Mouse (Mus musculus) left cerebral cortex, postnatal 36 days (tissue): ENCODE data around the gene Orai1. TPM values are rescaled to one million over a fixed set of nuclear protein-coding genes. Genes with fewer than 3 reads are reported as not detected.

Source experiments
- DNase-seq, 2 experiments: peaks; one replicate each; pipeline ENCODE4 v3.0.0; 2021 to 2022; ENCODE audit warnings: low spot score in 2 of 2, mixed read lengths in 1 of 2
- intact Hi-C: fragments of 180-260 bp; cut with DNase I; formaldehyde crosslinking; loops from one replicate; pipeline ENCODE4 v1.15.1; 2025
- total RNA-seq, 2 experiments: library from RNA; stranded (reverse); gene quantifications; 2 replicates each; pipeline ENCODE4 v1.2.3; 2021

Orai1 gene
- total RNA-seq, 2 experiments from 2014 or later, result 7.0 to 7.9 TPM

GRCm38 (mm10) chr5:123024965-123025573 is 10.2 kb downstream of the Orai1 start:
- intact Hi-C loops, result no loop called here
- no peak for DNase-seq

- intact Hi-C loops, result no loop called here
- DNase-seq, result no peak
Measured at GRCm38 (mm10) chr5:123026414-123026813, 11.5 kb downstream of the Orai1 start.

GRCm38 (mm10) chr5:123027436-123027835 is 12.6 kb downstream of the Orai1 start:
- intact Hi-C loops, result no loop called here

GRCm38 (mm10) chr5:123029729-123030128 is 14.9 kb downstream of the Orai1 start:
- intact Hi-C loops, result no loop called here
- DNase-seq, result no peak

More at GRCm38 (mm10) chr5:123027436-123027835, 12.6 kb downstream of the Orai1 start:
- no peak for DNase-seq

- intact Hi-C loops, result no loop called here
- DNase-seq, result no peak
Measured at GRCm38 (mm10) chr5:123031312-123031711, 16.4 kb downstream of the Orai1 start.

GRCm38 (mm10) chr5:123033646-123034160 is 18.8 kb downstream of the Orai1 start:
- no peak for DNase-seq
- intact Hi-C loops, result no loop called here

- DNase-seq, result no peak
- intact Hi-C loops, result no loop called here
Measured at GRCm38 (mm10) chr5:123035089-123035488, 20.2 kb downstream of the Orai1 start.

- intact Hi-C loops, result no loop called here
- no peak for DNase-seq
Measured at GRCm38 (mm10) chr5:123035564-123035963, 20.7 kb downstream of the Orai1 start.

- intact Hi-C loops, result no loop called here
- no peak for DNase-seq
Measured at GRCm38 (mm10) chr5:123038115-123038514, 23.2 kb downstream of the Orai1 start.

- intact Hi-C loops, result no loop called here
- no peak for DNase-seq
Measured at GRCm38 (mm10) chr5:123039120-123039752, 24.4 kb downstream of the Orai1 start.

- intact Hi-C loops, result no loop called here
- no peak for DNase-seq
Measured at GRCm38 (mm10) chr5:123040796-123041195, 25.9 kb downstream of the Orai1 start.

- intact Hi-C loops, result no loop called here
Measured at GRCm38 (mm10) chr5:123043856-123044255, 29.0 kb downstream of the Orai1 start.

GRCm38 (mm10) chr5:123045561-123046295 is 30.9 kb downstream of the Orai1 start:
- intact Hi-C loops, result loop anchor here (5.0 kb wide), 2 partner anchors 33 to 118 kb away; no protein-coding TSS in a partner anchor
- DNase-seq, result peak in 1 of 2 experiments; percentile 44

More at GRCm38 (mm10) chr5:123043856-123044255, 29.0 kb downstream of the Orai1 start:
- DNase-seq, result no peak

- DNase-seq, result no peak
- intact Hi-C loops, result loop anchor here (5.0 kb wide), 2 partner anchors 35 to 120 kb away; no protein-coding TSS in a partner anchor
Measured at GRCm38 (mm10) chr5:123046916-123047315, 32.0 kb downstream of the Orai1 start, which contains the start of gene Morn3. Gene Morn3, minus strand, starts transcription at chr5:123047016.

GRCm38 (mm10) chr5:123049271-123049670 is 34.4 kb downstream of the Orai1 start:
- intact Hi-C loops, result loop anchor here (2.0 to 5.0 kb wide), 3 partner anchors 37 to 122 kb away; no protein-coding TSS in a partner anchor
- no peak for DNase-seq

- intact Hi-C loops, result no loop called here
- no peak for DNase-seq
Measured at GRCm38 (mm10) chr5:123050918-123051317, 36.0 kb downstream of the Orai1 start.

- no peak for DNase-seq
- intact Hi-C loops, result no loop called here
Measured at GRCm38 (mm10) chr5:123051736-123052135, 36.9 kb downstream of the Orai1 start.

- peak; percentile 99 for DNase-seq
- intact Hi-C loops, result no loop called here
Measured at GRCm38 (mm10) chr5:123057366-123058250, 42.7 kb downstream of the Orai1 start.
